Mouse (Mus musculus): ENCODE measurements around the gene Cdc42se2.
A peak's percentile ranks its signal among the peaks of the same experiment; 100 is the strongest.

The Cdc42se2 gene

DNA sequence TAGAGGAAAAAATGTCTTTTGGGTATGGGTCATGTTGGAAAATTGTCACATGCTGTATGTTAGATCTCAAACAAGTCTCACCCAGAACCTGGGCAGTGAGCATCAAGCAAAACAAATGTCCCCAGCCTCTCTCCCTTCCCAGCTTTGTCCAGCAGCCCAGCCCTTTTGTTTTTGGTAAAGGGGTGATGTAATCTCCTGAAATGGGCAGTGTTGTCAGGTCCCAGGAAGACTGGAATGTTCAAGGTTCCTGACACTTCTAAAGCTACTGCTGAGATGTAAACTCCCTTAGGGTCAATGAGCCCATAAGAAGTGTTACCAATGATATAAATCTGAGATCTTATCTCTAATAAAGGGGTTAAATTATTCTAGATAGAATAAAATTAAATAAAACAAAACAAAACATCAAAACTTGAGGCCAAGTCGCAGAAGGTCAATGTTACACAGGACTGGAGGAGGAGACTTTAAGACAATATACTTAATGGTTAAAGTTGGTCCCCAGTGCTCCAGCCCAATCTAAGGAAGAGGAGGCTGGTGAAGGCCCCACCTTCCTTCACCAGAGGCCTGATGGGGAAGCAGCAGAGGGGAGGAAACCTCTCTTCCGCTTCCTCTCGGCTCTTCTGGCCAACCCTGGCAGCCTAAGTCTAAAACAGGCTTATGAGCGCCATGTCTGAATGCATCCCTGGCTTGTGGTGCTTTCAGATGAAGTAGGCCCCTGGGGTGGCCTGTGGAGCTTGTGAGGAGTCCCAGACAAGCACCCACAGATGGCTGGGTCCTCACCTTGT, 76.8 kb downstream of the Cdc42se2 start:
- no peak for DNase-seq (ENCODE audit: low read depth, low spot score)

DNA sequence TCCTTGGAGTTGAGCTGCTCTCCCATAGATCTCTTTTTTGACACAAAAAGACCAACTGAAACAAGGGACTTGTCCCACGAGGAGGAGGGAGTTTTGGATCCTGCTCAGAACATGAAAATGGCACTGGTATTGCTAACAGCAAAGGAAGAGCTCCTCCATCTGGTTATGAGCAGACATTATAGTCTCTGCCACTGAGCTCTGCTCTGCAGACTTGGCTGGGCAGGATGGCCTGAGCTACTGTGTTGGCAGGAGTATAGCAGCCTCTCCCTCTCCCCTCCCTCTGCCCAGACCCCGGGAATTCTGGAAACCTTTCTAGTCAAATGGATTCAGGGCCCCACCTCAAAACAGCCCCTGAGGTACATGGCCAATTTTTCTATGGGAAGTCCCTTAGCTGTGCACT, 77.8 kb downstream of the Cdc42se2 start:
- DNase-seq (ENCODE audit: low read depth, low spot score), result no peak

GRCm38 (mm10) chr11:54708153-54708552, 79.3 kb downstream of the Cdc42se2 start:
- no peak for DNase-seq (ENCODE audit: low read depth, low spot score)

GRCm38 (mm10) chr11:54703306-54703705, 84.2 kb downstream of the Cdc42se2 start:
- peak; percentile 79 for DNase-seq (ENCODE audit: low read depth, low spot score)

- DNase-seq (ENCODE audit: low read depth, low spot score), result no peak
Measured at GRCm38 (mm10) chr11:54701848-54702247, 85.6 kb downstream of the Cdc42se2 start.

- DNase-seq (ENCODE audit: low read depth, low spot score), result peak; percentile 26
Measured at GRCm38 (mm10) chr11:54699972-54700371, 87.5 kb downstream of the Cdc42se2 start.

GRCm38 (mm10) chr11:54698636-54699035, 88.8 kb downstream of the Cdc42se2 start:
- DNase-seq (ENCODE audit: low read depth, low spot score), result no peak

GRCm38 (mm10) chr11:54697611-54698010, 89.9 kb downstream of the Cdc42se2 start:
- peak; percentile 76 for DNase-seq (ENCODE audit: low read depth, low spot score)

GRCm38 (mm10) chr11:54695951-54696350, 91.5 kb downstream of the Cdc42se2 start:
- DNase-seq (ENCODE audit: low read depth, low spot score), result peak; percentile 33

- no peak for DNase-seq (ENCODE audit: low read depth, low spot score)
Measured at GRCm38 (mm10) chr11:54694291-54694690, 93.2 kb downstream of the Cdc42se2 start.

GRCm38 (mm10) chr11:54693696-54694095, 93.8 kb downstream of the Cdc42se2 start:
- no peak for DNase-seq (ENCODE audit: low read depth, low spot score)

DNA sequence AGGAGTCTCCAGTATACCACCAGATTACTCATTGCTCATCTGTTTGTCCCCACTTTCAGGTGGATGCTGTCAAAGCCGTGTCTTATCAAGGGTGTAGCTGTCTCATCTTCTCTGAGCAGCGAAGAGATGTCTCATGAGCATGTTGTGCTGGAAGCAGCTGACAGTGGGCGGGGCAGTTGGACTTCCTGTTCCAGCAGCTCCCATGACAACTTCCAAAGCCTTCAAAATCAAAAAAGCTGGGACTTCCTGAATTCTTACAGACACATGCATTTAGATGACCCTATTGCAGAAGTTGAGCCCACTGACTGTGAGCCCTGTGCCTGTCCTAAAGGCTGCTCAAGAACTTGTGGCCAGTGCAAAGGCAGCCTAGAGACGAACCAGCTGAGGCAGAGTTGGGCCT, 96.3 kb downstream of the Cdc42se2 start:
- DNase-seq (ENCODE audit: low read depth, low spot score), result no peak

GRCm38 (mm10) chr11:54690171-54690570, 97.3 kb downstream of the Cdc42se2 start:
- DNase-seq (ENCODE audit: low read depth, low spot score), result no peak

DNA sequence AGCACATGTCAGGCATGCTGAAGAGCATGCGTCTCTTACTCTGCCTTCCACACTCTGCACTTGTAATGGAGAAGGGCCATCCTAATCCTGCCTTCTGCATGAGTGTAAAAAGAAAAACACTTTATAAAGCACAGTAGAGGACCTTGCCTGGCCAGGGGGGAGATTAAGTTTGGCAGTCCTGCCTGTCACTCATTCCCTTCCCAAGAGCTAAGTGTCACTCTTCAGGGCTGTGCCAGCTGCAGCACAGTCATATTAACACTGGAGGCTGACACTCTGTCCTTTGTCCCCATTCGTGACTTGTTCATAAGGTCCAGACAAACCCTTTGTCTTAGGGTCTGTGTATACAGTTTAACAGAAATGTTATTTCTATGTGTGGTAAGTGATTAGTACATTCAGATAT, 102.6 kb downstream of the Cdc42se2 start:
- no peak for DNase-seq (ENCODE audit: low read depth, low spot score)

GRCm38 (mm10) chr11:54679141-54679540, 108.3 kb downstream of the Cdc42se2 start:
- no peak for DNase-seq (ENCODE audit: low read depth, low spot score)

DNA sequence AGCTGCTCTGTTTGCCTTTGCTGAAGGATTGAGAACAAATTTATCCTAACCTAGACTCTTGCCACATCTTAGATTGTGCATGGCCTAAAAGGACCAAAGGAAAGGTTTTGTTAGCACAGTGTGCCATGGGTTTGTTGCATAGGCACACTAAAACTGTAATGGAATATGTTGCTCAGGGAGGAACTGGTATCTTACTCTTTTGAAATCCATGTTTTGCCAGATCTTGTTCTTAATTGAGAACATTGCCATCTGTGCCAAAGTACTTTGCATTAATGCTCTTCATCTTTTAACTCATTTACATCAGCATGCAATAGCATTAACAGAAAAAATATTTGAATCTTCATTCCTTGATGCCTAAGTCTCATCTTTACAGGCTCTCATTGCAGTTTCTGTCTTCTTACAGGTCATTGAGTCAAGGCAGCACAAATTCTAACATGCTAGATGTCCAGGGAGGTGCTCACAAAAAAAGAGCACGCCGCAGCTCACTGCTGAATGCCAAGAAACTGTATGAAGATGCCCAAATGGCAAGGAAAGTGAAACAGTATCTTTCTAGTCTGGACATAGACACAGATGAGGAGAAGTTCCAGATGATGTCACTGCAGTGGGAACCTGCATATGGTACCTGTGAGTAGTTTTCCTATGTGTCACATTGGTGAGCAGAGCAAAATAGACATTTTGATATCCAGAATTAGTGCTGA, 111.5 kb downstream of the Cdc42se2 start:
- DNase-seq (ENCODE audit: low read depth, low spot score), result no peak

DNA sequence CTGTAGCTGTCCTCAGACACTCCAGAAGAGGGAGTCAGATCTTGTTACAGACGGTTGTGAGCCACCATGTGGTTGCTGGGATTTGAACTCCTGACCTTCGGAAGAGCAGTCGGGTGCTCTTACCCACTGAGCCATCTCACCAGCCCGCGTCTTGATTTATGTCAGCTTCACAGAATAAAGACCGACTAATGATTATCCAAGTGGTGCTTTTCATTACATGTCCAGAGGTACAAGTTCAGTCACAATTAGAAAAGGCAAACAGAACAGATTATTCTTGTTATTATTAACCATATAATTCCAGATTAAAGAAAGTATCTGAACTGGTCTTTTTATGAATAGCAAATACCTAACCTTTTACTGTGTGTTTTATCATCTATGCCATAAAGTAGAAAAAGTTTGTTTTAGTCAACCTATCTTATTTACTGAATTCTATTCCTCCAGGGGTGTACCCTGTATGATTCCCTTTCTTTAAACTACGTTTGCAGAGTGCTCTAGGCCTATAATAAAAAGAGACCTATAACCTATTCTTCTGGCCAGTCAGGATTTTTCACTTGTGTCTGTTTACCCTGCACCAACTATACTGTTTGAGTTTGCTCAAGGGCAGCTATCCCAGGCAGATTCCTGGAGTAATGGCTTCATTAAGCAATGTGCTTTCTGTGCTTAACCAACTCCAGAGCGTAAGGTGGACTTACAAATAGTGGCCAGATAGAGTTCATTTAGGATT, 113.7 kb downstream of the Cdc42se2 start:
- DNase-seq (ENCODE audit: low read depth, low spot score), result no peak
